Mouse (Mus musculus) hindbrain, postnatal 0 days (tissue): Measurements from ENCODE around the gene Vrtn. TPM values are rescaled to one million over a fixed set of nuclear protein-coding genes. Genes with fewer than 3 reads are reported as not detected.

ENCODE experiments used
- ATAC-seq: fragments of 200-750 bp; cut with Nextera tagmentation; 2 replicates; pipeline ENCODE4 v1.8.0; 2017; ENCODE audit warnings: mild to moderate bottlenecking, moderate TSS enrichment, moderate library complexity
- DNase-seq: peaks from one replicate; pipeline ENCODE4 v3.0.0-alpha.2; 2015; ENCODE audit warnings: low spot score
- H3K27ac ChIP-seq: fragments of 300-500 bp; sonication (generic); 2 replicates; pipeline ENCODE4 v1.5.1; 2014; ENCODE audit warnings: mild to moderate bottlenecking
- H3K27me3 ChIP-seq: fragments of 300-500 bp; sonication (generic); 2 replicates; pipeline ENCODE4 v1.6.1; 2014; ENCODE audit warnings: low read length, mixed read lengths; ENCODE audit not compliant: insufficient read depth
- H3K36me3 ChIP-seq: fragments of 300-500 bp; sonication (generic); 2 replicates; pipeline ENCODE4 v1.6.1; 2014; ENCODE audit warnings: low read length, mixed read lengths; ENCODE audit not compliant: insufficient read depth
- H3K4me1 ChIP-seq: fragments of 300-500 bp; sonication (generic); 2 replicates; pipeline ENCODE4 v1.6.1; 2014; ENCODE audit warnings: antibody characterized with exemption, low read length, mixed read lengths; ENCODE audit not compliant: insufficient read depth
- H3K4me2 ChIP-seq: fragments of 300-500 bp; sonication (generic); 2 replicates; pipeline ENCODE4 v1.6.1; 2014; ENCODE audit warnings: low read depth, mild to moderate bottlenecking, low read length, moderate library complexity, mixed read lengths
- H3K4me3 ChIP-seq: fragments of 300-500 bp; sonication (generic); 2 replicates; pipeline ENCODE4 v1.5.1; 2014; ENCODE audit warnings: low read length
- H3K9ac ChIP-seq: fragments of 300-500 bp; sonication (generic); replicated peaks from 2 replicates; pipeline ENCODE4 v1.6.1; 2014; ENCODE audit warnings: mild to moderate bottlenecking, low read length, moderate library complexity, mixed read lengths
- H3K9me3 ChIP-seq: fragments of 300-500 bp; sonication (generic); 2 replicates; pipeline ENCODE4 v1.6.1; 2016; ENCODE audit warnings: low read length, mixed read lengths
- CTCF ChIP-seq: IDR thresholded peaks from 2 replicates; pipeline ENCODE4 v1.5.1; 2016; ENCODE audit warnings: antibody characterized with exemption, control low read depth, low read depth
- WGBS: fragments of 180-500 bp; shearing (Covaris S2); extraction: QIAGEN DNeasy Blood & Tissue Kit; methylation state at CpG from one replicate; pipeline ENCODE4 v1.1.7; 2014; 5-methylcytosine and 5-hydroxymethylcytosine counted together
- polyA plus RNA-seq: library from polyadenylated mRNA; unstranded; fragments of >200 nt; fragmentation: Nextera tagmentation; extraction: Ambion mirVana; gene quantifications from 2 replicates; pipeline ENCODE4 v1.2.1, GENCODE M21; 2015
- total RNA-seq: library from RNA; depleted of rRNA; stranded (reverse); fragments of >200 nt; gene quantifications from 2 replicates; pipeline ENCODE4 v1.2.3, GENCODE M21; 2014

The Vrtn gene
- total and polyA plus RNA-seq, 2 experiments from 2014 or later, result not detected

DNA sequence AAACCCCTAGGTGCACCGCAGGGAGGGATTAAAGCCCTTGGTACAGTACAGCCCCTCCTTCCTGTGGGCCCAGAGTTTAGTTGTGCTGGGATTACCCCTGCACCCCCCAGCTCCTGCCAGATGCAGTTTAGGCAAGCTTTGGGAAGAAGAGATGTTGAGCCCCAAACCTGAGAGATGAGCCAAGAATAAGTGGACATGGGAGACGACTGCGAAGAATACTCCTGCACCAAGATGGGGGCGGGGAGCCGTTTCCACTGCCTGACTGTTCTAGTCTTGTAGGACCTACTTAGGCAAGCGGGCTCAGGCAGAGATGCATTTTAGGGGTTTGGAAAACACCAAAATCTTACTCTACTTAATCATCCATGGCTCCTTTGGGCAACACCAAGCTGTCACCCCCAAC is 566 bp upstream of the Vrtn start:
- DNase-seq (no peak), ATAC-seq (no peak)
- Histone ChIP-seq H3K4me1 (no peaks in the 10 kb centered on the region), H3K9ac (no peak overlapping the region), H3K36me3 (no peaks in the 10 kb centered on the region), H3K4me2 (no peak overlapping the region), H3K27me3 (peaks cover 27% of the 10 kb centered on the region), H3K9me3 (no peaks in the 10 kb centered on the region), H3K4me3 (no peak overlapping the region), H3K27ac (no peak overlapping the region)
- TF ChIP-seq CTCF, result no peak
- 10% methylated on average over 6 of the region's 6 CpGs for WGBS

DNA sequence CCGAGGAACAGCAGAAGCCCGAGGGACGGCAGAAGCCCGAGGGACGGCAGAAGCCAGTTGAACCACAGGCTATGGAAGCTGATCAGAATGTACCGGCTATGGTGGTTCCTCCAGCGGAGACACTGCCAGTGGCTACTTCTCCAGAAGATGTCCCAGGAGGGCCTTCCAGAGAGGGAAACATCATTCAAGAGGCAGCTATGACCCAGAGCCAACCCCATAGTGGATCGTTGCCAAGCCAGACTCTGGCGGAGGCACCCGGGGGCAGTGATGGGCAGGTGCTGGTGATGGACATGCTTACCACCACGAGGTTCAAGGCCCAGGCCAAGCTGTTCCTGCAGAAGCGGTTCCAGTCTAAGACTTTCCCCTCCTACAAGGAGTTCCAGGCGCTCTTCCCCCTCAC is 9.4 kb downstream of the Vrtn start:
- Histone ChIP-seq H3K36me3 (no peaks in the 10 kb centered on the region), H3K27me3 (no peaks in the 10 kb centered on the region), H3K9me3 (no peaks in the 10 kb centered on the region), H3K4me1 (no peaks in the 10 kb centered on the region), H3K4me3 (no peak overlapping the region), H3K4me2 (no peak overlapping the region), H3K9ac (no peak overlapping the region), H3K27ac (no peak overlapping the region)
- 73% methylated on average over 13 of the region's 13 CpGs for WGBS
- DNase-seq (no peak), ATAC-seq (no peak)
- TF ChIP-seq CTCF, result no peak

DNA sequence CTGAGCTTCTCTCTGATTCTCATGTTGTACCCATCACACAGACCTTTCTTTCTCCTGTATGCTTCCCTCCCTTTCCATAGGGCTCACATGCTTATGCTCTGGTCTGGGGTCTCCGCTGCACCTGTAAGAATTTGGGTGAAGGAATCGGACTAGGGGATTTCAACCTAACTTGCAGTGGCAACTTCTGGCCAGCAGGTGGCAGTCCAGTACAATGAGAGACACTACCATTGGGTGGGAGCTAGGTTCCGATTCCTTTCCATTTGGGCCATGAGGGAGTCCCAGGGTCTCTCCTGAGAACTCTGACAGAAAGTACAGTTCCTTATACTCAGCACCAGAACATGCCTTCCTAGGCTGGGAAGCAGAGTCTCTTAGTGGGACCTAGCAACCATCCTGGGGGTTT is 13.1 kb downstream of the Vrtn start:
- H3K9ac ChIP-seq, result no peak overlapping the region
- no peak overlapping the region for H3K27ac ChIP-seq
- no peak overlapping the region for H3K4me2 ChIP-seq
- H3K27me3 ChIP-seq, result no peaks in the 10 kb centered on the region
- no peaks in the 10 kb centered on the region for H3K9me3 ChIP-seq
- TF ChIP-seq CTCF, result peak; percentile 98
- no peaks in the 10 kb centered on the region for H3K36me3 ChIP-seq
- WGBS, result 9% methylated on average over 3 of the region's 3 CpGs
- no peak overlapping the region for H3K4me3 ChIP-seq
- peak; percentile 78 for DNase-seq
- ATAC-seq, result peak; percentile 69
- no peaks in the 10 kb centered on the region for H3K4me1 ChIP-seq

DNA sequence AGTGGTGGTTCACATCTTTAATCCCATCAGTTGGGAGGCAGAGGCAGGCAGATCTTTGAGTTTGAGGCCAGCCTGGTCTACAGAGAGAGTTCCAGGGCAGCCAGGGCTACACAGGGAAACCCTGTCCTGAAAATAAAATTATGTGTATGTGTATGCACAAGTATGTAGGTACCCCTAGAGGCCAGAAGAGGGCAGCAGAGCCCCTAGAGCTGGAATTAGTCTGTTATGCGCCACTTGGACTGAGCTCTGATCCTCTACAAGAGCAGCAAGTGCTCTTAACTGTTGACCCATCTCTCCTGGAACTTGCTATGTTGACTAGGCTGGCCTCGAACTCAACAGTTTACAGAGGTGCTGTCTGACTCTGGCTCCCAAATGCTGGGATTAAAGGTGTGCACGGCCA is 29.7 kb downstream of the Vrtn start:
- DNase-seq (peak; percentile 39), ATAC-seq (no peak)
- 95% methylated on average over 3 of the region's 3 CpGs for WGBS
- H3K4me2 ChIP-seq, result no peak overlapping the region
- no peak overlapping the region for H3K27ac ChIP-seq
- no peak overlapping the region for H3K4me3 ChIP-seq
- no peaks in the 10 kb centered on the region for H3K9me3 ChIP-seq
- no peaks in the 10 kb centered on the region for H3K27me3 ChIP-seq
- H3K4me1 ChIP-seq, result peaks cover 4% of the 10 kb centered on the region
- no peaks in the 10 kb centered on the region for H3K36me3 ChIP-seq
- peak; percentile 59 for TF ChIP-seq CTCF
- H3K9ac ChIP-seq, result no peak overlapping the region

DNA sequence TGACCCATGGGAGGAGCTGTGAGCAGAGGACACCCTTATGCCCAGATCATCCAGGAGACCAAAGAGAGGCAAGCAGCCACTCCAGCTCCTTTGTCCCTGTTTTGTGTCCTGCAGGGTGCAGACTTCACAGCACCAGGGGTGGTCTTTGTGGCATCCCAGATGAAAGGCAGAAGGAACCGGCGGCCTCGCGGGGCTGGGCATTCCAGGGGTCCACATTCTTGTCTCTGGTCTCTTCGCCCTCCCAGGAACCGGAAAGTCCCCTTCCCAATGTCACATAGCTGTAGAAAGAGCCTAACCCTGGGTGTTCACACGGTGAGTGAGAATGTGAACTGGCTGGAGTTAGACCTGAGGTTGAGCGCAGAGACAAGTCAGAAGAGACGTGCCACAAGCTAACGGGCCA is 30.8 kb downstream of the Vrtn start:
- no peak for TF ChIP-seq CTCF
- ATAC-seq (no peak), DNase-seq (no peak)
- Histone ChIP-seq H3K4me3 (no peak overlapping the region), H3K4me2 (no peak overlapping the region), H3K9ac (no peak overlapping the region), H3K36me3 (no peaks in the 10 kb centered on the region), H3K4me1 (peaks cover 4% of the 10 kb centered on the region), H3K27me3 (no peaks in the 10 kb centered on the region), H3K9me3 (no peaks in the 10 kb centered on the region), H3K27ac (no peak overlapping the region)
- 33% methylated on average over 10 of the region's 10 CpGs for WGBS

DNA sequence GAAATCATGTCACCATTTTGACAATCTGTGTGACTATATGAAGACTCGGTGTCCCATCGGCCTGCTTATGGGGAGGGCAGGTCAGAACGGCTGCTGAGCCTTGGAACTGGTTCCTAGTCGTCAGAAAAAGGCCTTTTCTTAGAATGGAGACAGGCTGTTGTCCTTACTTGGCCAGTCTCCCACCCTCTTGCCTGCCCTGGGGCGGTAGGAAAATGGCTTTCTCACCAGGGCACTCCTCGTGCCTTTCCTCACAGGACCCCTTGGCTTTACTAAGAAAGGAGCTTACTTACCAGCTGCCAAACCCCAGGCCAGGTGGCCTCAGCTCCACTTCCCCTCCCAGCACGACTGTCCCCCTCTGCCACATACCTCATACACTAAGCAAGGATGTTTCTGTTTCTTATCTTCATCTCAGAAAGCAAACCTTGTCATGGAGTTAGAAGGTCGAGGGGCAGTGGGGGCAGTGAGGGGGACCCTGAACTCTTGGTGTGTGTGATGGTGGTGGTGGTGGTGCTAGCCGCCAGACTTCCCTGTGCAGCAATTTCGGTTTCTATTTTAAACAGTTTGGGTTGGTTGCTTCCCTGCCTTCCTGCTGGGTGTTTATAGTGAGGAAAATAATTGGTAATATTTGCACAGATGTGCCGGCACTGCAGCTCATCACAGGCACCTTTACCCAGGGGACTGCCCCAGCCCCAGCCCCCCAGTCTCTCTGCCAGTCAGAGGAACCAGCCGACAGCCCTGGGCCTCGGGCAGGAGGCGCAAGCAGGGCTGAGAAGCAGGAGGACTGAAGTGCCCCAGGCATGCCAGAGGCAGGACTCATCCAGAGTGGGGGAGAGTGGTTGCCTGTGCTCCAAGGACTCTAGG is 34.1 kb downstream of the Vrtn start:
- DNase-seq (no peak), ATAC-seq (no peak)
- no peak overlapping the region for H3K27ac ChIP-seq

DNA sequence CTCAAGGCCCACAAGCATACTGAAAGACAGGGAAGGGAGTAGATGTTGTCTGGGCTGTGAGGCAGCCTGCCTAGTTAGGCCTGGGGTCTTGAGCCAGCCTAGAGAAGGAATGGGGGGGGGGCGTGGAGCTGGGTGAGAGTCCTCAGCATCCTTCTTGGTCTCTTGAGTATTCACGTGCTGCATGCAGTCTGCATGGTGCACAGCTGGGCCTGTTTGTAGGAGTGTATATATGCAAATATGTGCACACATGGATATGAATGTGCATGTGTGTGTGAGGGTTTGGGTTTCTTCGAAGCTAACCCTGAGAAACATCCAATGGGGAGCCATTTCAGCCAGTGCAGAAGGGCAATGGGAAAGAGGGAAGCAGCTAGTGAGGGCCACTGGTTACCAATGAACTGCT is 35.2 kb downstream of the Vrtn start:
- DNase-seq, result no peak
- Histone ChIP-seq H3K4me2 (no peak overlapping the region), H3K9ac (no peak overlapping the region), H3K4me1 (peaks cover 4% of the 10 kb centered on the region), H3K27me3 (no peaks in the 10 kb centered on the region), H3K27ac (no peak overlapping the region), H3K9me3 (no peaks in the 10 kb centered on the region), H3K36me3 (no peaks in the 10 kb centered on the region), H3K4me3 (no peak overlapping the region)
- 69% methylated on average over 3 of the region's 3 CpGs for WGBS
- no peak for ATAC-seq
- TF ChIP-seq CTCF, result no peak

More for the DNA sequence above, 34.1 kb downstream of the Vrtn start:
- no peak for TF ChIP-seq CTCF
- Histone ChIP-seq H3K4me3 (no peak overlapping the region), H3K9ac (no peak overlapping the region), H3K27me3 (no peaks in the 10 kb centered on the region), H3K9me3 (no peaks in the 10 kb centered on the region), H3K4me2 (no peak overlapping the region), H3K4me1 (peaks cover 4% of the 10 kb centered on the region), H3K36me3 (no peaks in the 10 kb centered on the region)
- 23% methylated on average over 14 of the region's 14 CpGs for WGBS
